Mouse (Mus musculus) neural tube, embryonic 15.5 days (tissue): ENCODE data around the gene Dpm2. TPM values are rescaled to one million over a fixed set of nuclear protein-coding genes. Genes with fewer than 3 reads are reported as not detected.

Experiments
- ATAC-seq: fragments of 200-750 bp; cut with Nextera tagmentation; 2 replicates; pipeline ENCODE4 v1.8.0; 2017; ENCODE audit warnings: mild to moderate bottlenecking, moderate TSS enrichment, moderate library complexity; ENCODE audit not compliant: low FRiP score
- H3K27ac ChIP-seq: fragments of 300-500 bp; sonication (generic); replicated peaks from 2 replicates; pipeline ENCODE4 v1.5.1; 2015; ENCODE audit warnings: mild to moderate bottlenecking, inconsistent platforms
- H3K27me3 ChIP-seq: fragments of 300-500 bp; sonication (generic); replicated peaks from 2 replicates; pipeline ENCODE4 v1.6.1; 2015; ENCODE audit warnings: inconsistent platforms
- H3K36me3 ChIP-seq: fragments of 300-500 bp; sonication (generic); 2 replicates; pipeline ENCODE4 v1.6.1; 2015; ENCODE audit warnings: inconsistent platforms
- H3K4me1 ChIP-seq: fragments of 300-500 bp; sonication (generic); 2 replicates; pipeline ENCODE4 v1.6.1; 2015; ENCODE audit warnings: inconsistent platforms
- H3K4me2 ChIP-seq: fragments of 300-500 bp; sonication (generic); 2 replicates; pipeline ENCODE4 v1.6.1; 2015; ENCODE audit warnings: inconsistent platforms, mild to moderate bottlenecking, moderate library complexity
- H3K4me3 ChIP-seq: fragments of 300-500 bp; sonication (generic); replicated peaks from 2 replicates; pipeline ENCODE4 v1.5.1; 2015; ENCODE audit warnings: mild to moderate bottlenecking, inconsistent platforms
- H3K9ac ChIP-seq: fragments of 300-500 bp; sonication (generic); replicated peaks from 2 replicates; pipeline ENCODE4 v1.6.1; 2015; ENCODE audit warnings: mild to moderate bottlenecking, inconsistent platforms
- H3K9me3 ChIP-seq: fragments of 300-500 bp; sonication (generic); replicated peaks from 2 replicates; pipeline ENCODE4 v1.6.1; 2016; ENCODE audit warnings: inconsistent platforms
- WGBS: fragments of 180-500 bp; shearing (Covaris S2); methylation state at CpG from one replicate; pipeline ENCODE4 v1.1.7; 2015; ENCODE audit warnings: mixed read lengths; 5-methylcytosine and 5-hydroxymethylcytosine counted together
- polyA plus RNA-seq: library from polyadenylated mRNA; unstranded; fragments of >200 nt; fragmentation: Nextera tagmentation; extraction: Ambion mirVana; gene quantifications from 2 replicates; pipeline ENCODE4 v1.2.1, GENCODE M21; 2015

Gene Dpm2
- polyA plus RNA-seq, 1 experiment from 2014 or later, result 147 TPM

- H3K27ac ChIP-seq, result peak overlapping the region; percentile 41; the same call in 1 of the 2 replicates
- H3K27me3 ChIP-seq, result no peaks in the 10 kb centered on the region
- 14% methylated on average over 43 of the region's 55 CpGs for WGBS
These were observed 35.8 kb downstream of the Dpm2 start for GRCm38 (mm10) chr2:32606161-32607142.

DNA sequence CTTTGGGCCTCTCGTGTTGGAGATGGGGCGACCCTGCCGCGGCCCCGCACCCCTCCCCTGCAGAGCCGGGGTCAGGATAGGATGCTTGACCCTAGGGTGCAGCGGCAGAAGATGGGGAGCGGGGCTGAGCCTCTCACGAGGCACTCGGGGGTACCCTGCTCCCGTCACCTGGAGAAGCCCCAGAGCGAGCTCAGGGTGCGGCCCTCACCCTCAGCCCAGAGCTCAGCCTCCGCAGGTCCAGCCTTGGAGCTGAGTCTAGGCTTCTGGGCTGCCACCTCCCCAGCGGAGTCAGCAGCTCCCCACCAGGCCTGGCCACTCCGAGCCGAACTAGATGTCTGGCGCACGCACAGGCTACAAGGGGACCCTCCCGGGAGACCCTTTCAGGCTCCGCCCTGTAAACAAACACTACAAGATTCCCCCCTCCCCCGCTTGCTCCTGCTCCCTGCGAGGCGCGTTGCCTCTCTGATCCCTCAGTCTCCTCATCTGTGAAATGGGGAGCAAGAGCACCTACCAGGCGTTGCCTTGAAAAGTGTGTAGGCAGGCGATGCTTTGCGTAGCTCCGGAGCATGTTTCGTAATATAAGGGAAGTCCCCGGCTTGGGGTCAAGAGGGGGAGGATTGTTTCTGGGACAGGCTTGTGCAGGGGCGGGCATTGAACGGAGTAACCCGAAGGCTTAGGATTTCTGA is 36.7 kb downstream of the Dpm2 start:
- H3K4me1 ChIP-seq, result peaks cover 38% of the 10 kb centered on the region
- peak; percentile 40 for ATAC-seq
- no peaks in the 10 kb centered on the region for H3K9me3 ChIP-seq
- peak overlapping the region; percentile 80 for H3K9ac ChIP-seq
- peak overlapping the region; percentile 41; the same call in 1 of the 2 replicates for H3K27ac ChIP-seq
- peak overlapping the region; percentile 94 for H3K4me2 ChIP-seq
- no peaks in the 10 kb centered on the region for H3K36me3 ChIP-seq
- peak overlapping the region; percentile 82 for H3K4me3 ChIP-seq
- H3K27me3 ChIP-seq, result no peaks in the 10 kb centered on the region
- 6% methylated on average over 34 of the region's 34 CpGs for WGBS

More at GRCm38 (mm10) chr2:32606161-32607142, 35.8 kb downstream of the Dpm2 start:
- Histone ChIP-seq H3K4me3 (peak overlapping the region; percentile 82), H3K4me1 (peaks cover 39% of the 10 kb centered on the region), H3K4me2 (peak overlapping the region; percentile 94), H3K9ac (peak overlapping the region; percentile 80), H3K9me3 (no peaks in the 10 kb centered on the region), H3K36me3 (no peaks in the 10 kb centered on the region)
- peak; percentile 88 for ATAC-seq

- peak overlapping the region; percentile 94 for H3K4me2 ChIP-seq
- H3K27me3 ChIP-seq, result no peaks in the 10 kb centered on the region
- peak overlapping the region; percentile 82 for H3K4me3 ChIP-seq
- peak; percentile 28; the same call in 1 of the 2 replicates for ATAC-seq
- WGBS, result 9% methylated on average over 25 of the region's 25 CpGs
- H3K27ac ChIP-seq, result no peak overlapping the region
- H3K4me1 ChIP-seq, result peaks cover 35% of the 10 kb centered on the region
- H3K9ac ChIP-seq, result 0 out of 2 replicates have a peak overlapping the region, but pooled peaks have one; percentile 0
- 0 out of 2 replicates have a peak, but pooled peaks cover 3% of the 10 kb centered on the region for H3K36me3 ChIP-seq
- H3K9me3 ChIP-seq, result no peaks in the 10 kb centered on the region
These were observed 37.6 kb downstream of the Dpm2 start for GRCm38 (mm10) chr2:32608141-32608777.

GRCm38 (mm10) chr2:32608778-32609435 is 38.2 kb downstream of the Dpm2 start:
- 0 out of 2 replicates have a peak overlapping the region, but pooled peaks have one; percentile 0 for H3K9ac ChIP-seq
- H3K27ac ChIP-seq, result no peak overlapping the region
- no peaks in the 10 kb centered on the region for H3K27me3 ChIP-seq
- H3K4me2 ChIP-seq, result peak overlapping the region; percentile 94
- H3K4me1 ChIP-seq, result peaks cover 35% of the 10 kb centered on the region
- H3K9me3 ChIP-seq, result no peaks in the 10 kb centered on the region
- H3K36me3 ChIP-seq, result 0 out of 2 replicates have a peak, but pooled peaks cover 3% of the 10 kb centered on the region
- 34% methylated on average over 18 of the region's 18 CpGs for WGBS
- ATAC-seq, result no peak
- H3K4me3 ChIP-seq, result peak overlapping the region; percentile 82

- H3K9ac ChIP-seq, result no peak overlapping the region
- no peaks in the 10 kb centered on the region for H3K9me3 ChIP-seq
- ATAC-seq, result no peak
- peaks cover 15% of the 10 kb centered on the region for H3K36me3 ChIP-seq
- no peak overlapping the region for H3K27ac ChIP-seq
- no peaks in the 10 kb centered on the region for H3K27me3 ChIP-seq
- 19% methylated on average over 23 of the region's 23 CpGs for WGBS
- H3K4me1 ChIP-seq, result peaks cover 35% of the 10 kb centered on the region
- H3K4me2 ChIP-seq, result peak overlapping the region; percentile 53
- H3K4me3 ChIP-seq, result peak overlapping the region; percentile 33
These were observed 40.1 kb downstream of the Dpm2 start for GRCm38 (mm10) chr2:32610610-32611229.

- peaks cover 27% of the 10 kb centered on the region for H3K4me1 ChIP-seq
- no peak overlapping the region for H3K27ac ChIP-seq
- WGBS, result 64% methylated on average over 26 of the region's 26 CpGs
- no peak overlapping the region for H3K9ac ChIP-seq
- peaks cover 20% of the 10 kb centered on the region for H3K36me3 ChIP-seq
- H3K9me3 ChIP-seq, result no peaks in the 10 kb centered on the region
- no peaks in the 10 kb centered on the region for H3K27me3 ChIP-seq
- no peak overlapping the region for H3K4me3 ChIP-seq
- no peak overlapping the region for H3K4me2 ChIP-seq
- no peak for ATAC-seq
These were observed 41.6 kb downstream of the Dpm2 start for GRCm38 (mm10) chr2:32612274-32612673.

- Histone ChIP-seq H3K36me3 (peaks cover 31% of the 10 kb centered on the region), H3K9ac (no peak overlapping the region), H3K27me3 (no peaks in the 10 kb centered on the region), H3K4me3 (no peak overlapping the region), H3K9me3 (no peaks in the 10 kb centered on the region), H3K27ac (no peak overlapping the region), H3K4me1 (peaks cover 30% of the 10 kb centered on the region), H3K4me2 (no peak overlapping the region)
- no peak for ATAC-seq
- WGBS, result 97% methylated on average over 1 of the region's 1 CpGs
These were observed 46.5 kb downstream of the Dpm2 start for GRCm38 (mm10) chr2:32617109-32617508.

- Histone ChIP-seq H3K4me1 (peaks cover 30% of the 10 kb centered on the region), H3K27me3 (no peaks in the 10 kb centered on the region), H3K36me3 (peaks cover 31% of the 10 kb centered on the region), H3K27ac (no peak overlapping the region), H3K9me3 (no peaks in the 10 kb centered on the region), H3K4me2 (no peak overlapping the region), H3K4me3 (no peak overlapping the region), H3K9ac (no peak overlapping the region)
- no peak for ATAC-seq
- 92% methylated on average over 4 of the region's 4 CpGs for WGBS
These were observed 46.9 kb downstream of the Dpm2 start for GRCm38 (mm10) chr2:32617601-32618000.

DNA sequence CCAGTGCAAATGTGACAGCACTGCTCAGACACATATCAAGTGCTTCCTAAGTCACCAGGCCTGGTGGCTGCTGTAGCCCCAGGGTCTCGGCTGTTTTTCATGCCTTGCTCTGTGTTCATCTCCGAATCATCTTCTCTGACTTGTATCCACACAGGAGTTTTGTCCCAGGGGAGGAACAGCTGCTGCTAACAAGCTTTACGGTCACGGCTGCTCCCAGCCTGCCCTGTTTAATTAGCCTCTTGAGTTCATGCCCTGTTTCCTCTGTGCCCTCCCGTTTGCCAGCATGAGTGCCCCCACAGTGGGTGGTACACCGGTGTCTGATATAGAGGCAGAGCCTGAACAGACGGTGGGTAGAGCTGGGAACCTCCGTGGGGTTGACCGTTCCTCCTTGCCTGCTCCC is 47.4 kb downstream of the Dpm2 start:
- WGBS, result 50% methylated on average over 9 of the region's 9 CpGs
- ATAC-seq, result no peak

GRCm38 (mm10) chr2:32620682-32621516 is 50.2 kb downstream of the Dpm2 start:
- no peak for ATAC-seq

More for the DNA sequence above, 47.4 kb downstream of the Dpm2 start:
- no peak overlapping the region for H3K4me2 ChIP-seq
- no peaks in the 10 kb centered on the region for H3K27me3 ChIP-seq
- no peaks in the 10 kb centered on the region for H3K9me3 ChIP-seq
- H3K36me3 ChIP-seq, result peaks cover 29% of the 10 kb centered on the region
- H3K9ac ChIP-seq, result no peak overlapping the region
- no peak overlapping the region for H3K27ac ChIP-seq
- H3K4me3 ChIP-seq, result no peak overlapping the region
- H3K4me1 ChIP-seq, result peaks cover 30% of the 10 kb centered on the region

More at GRCm38 (mm10) chr2:32620682-32621516, 50.2 kb downstream of the Dpm2 start:
- Histone ChIP-seq H3K27me3 (no peaks in the 10 kb centered on the region), H3K36me3 (peaks cover 15% of the 10 kb centered on the region; the same call in 1 of the 2 replicates), H3K9ac (no peak overlapping the region), H3K4me3 (no peak overlapping the region), H3K4me1 (peaks cover 45% of the 10 kb centered on the region), H3K27ac (peak overlapping the region; percentile 54), H3K9me3 (no peaks in the 10 kb centered on the region), H3K4me2 (no peak overlapping the region)
- WGBS, result 34% methylated on average over 4 of the region's 4 CpGs
